Mouse (Mus musculus): ENCODE results near the gene Reck.
A peak's percentile ranks its signal among the peaks of the same experiment; 100 is the strongest.

Gene Reck

GRCm38 (mm10) chr4:43918221-43918620, 42.9 kb downstream of the Reck start:
- DNase-seq = no peak

- no peak for DNase-seq
Observed at GRCm38 (mm10) chr4:43920602-43921001, 45.3 kb downstream of the Reck start.

GRCm38 (mm10) chr4:43925125-43925524, 49.8 kb downstream of the Reck start:
- no peak for DNase-seq

GRCm38 (mm10) chr4:43925779-43926178, 50.4 kb downstream of the Reck start:
- DNase-seq = peak; percentile 61

GRCm38 (mm10) chr4:43927826-43928225, 52.5 kb downstream of the Reck start:
- no peak for DNase-seq

GRCm38 (mm10) chr4:43931877-43932276, 56.5 kb downstream of the Reck start:
- no peak for DNase-seq

GRCm38 (mm10) chr4:43936186-43936585, 60.9 kb downstream of the Reck start:
- DNase-seq = no peak

GRCm38 (mm10) chr4:43936749-43937674, 61.7 kb downstream of the Reck start:
- no peak for DNase-seq

GRCm38 (mm10) chr4:43941315-43941714, 66.0 kb downstream of the Reck start:
- no peak for DNase-seq

- no peak for DNase-seq
Observed at GRCm38 (mm10) chr4:43942421-43942820, 67.1 kb downstream of the Reck start.

GRCm38 (mm10) chr4:43947571-43947970, 72.2 kb downstream of the Reck start:
- DNase-seq = no peak

- DNase-seq = peak; percentile 32
Observed at GRCm38 (mm10) chr4:43957292-43957845, 82.0 kb downstream of the Reck start, which contains the start of gene Glipr2. Gene Glipr2, plus strand, starts transcription at chr4:43957401.

- no peak for DNase-seq
Observed at GRCm38 (mm10) chr4:43957846-43958461, 82.6 kb downstream of the Reck start.

- no peak for DNase-seq
Observed at GRCm38 (mm10) chr4:43959523-43960179, 84.3 kb downstream of the Reck start.

- DNase-seq = no peak
Observed at GRCm38 (mm10) chr4:43960207-43960606, 84.9 kb downstream of the Reck start.

GRCm38 (mm10) chr4:43964326-43964833, 89.0 kb downstream of the Reck start:
- DNase-seq = peak; percentile 36

- no peak for DNase-seq
Observed at GRCm38 (mm10) chr4:43964951-43965684, 89.8 kb downstream of the Reck start.

- DNase-seq = no peak
Observed at GRCm38 (mm10) chr4:43965856-43966535, 90.7 kb downstream of the Reck start.

GRCm38 (mm10) chr4:43968650-43969049, 93.3 kb downstream of the Reck start:
- peak; percentile 76 for DNase-seq

GRCm38 (mm10) chr4:43969373-43969772, 94.0 kb downstream of the Reck start:
- no peak for DNase-seq
